Mouse (Mus musculus) midbrain, postnatal 0 days (tissue): ENCODE data around the gene Sez6l. TPM values are rescaled to one million over a fixed set of nuclear protein-coding genes. Genes with fewer than 3 reads are reported as not detected.

Experiments
- ATAC-seq: fragments of 200-750 bp; cut with Nextera tagmentation; 2 replicates; pipeline ENCODE4 v1.8.0; 2017; ENCODE audit warnings: moderate number of reproducible peaks, mild to moderate bottlenecking, moderate TSS enrichment, moderate library complexity; ENCODE audit not compliant: low FRiP score
- DNase-seq: peaks from one replicate; pipeline ENCODE4 v3.0.0-alpha.2; 2015; ENCODE audit warnings: low spot score
- H3K27ac ChIP-seq: fragments of 300-500 bp; sonication (generic); 2 replicates; pipeline ENCODE4 v1.5.1; 2014; ENCODE audit warnings: low read depth, mild to moderate bottlenecking, low read length, mixed read lengths
- H3K27me3 ChIP-seq: fragments of 300-500 bp; sonication (generic); 2 replicates; pipeline ENCODE4 v1.6.1; 2014; ENCODE audit warnings: low read length, control low read depth, mixed read lengths; ENCODE audit not compliant: insufficient read depth
- H3K36me3 ChIP-seq: fragments of 300-500 bp; sonication (generic); 2 replicates; pipeline ENCODE4 v1.6.1; 2014; ENCODE audit warnings: low read length, control low read depth, mixed read lengths; ENCODE audit not compliant: insufficient read depth
- H3K4me1 ChIP-seq: fragments of 300-500 bp; sonication (generic); 2 replicates; pipeline ENCODE4 v1.6.1; 2014; ENCODE audit warnings: mild to moderate bottlenecking, control low read depth, antibody characterized with exemption, low read length, mixed read lengths; ENCODE audit not compliant: insufficient read depth
- H3K4me2 ChIP-seq: fragments of 300-500 bp; sonication (generic); 2 replicates; pipeline ENCODE4 v1.6.1; 2014; ENCODE audit warnings: low read depth, mild to moderate bottlenecking, low read length, mixed read lengths; ENCODE audit not compliant: poor library complexity, severe bottlenecking
- H3K4me3 ChIP-seq: fragments of 300-500 bp; sonication (generic); 2 replicates; pipeline ENCODE4 v1.5.1; 2014; ENCODE audit warnings: low read depth, mild to moderate bottlenecking, low read length, moderate library complexity
- H3K9ac ChIP-seq: fragments of 300-500 bp; sonication (generic); replicated peaks from 2 replicates; pipeline ENCODE4 v1.6.1; 2014; ENCODE audit warnings: mild to moderate bottlenecking, low read length, moderate library complexity, mixed read lengths; ENCODE audit not compliant: poor library complexity, severe bottlenecking
- H3K9me3 ChIP-seq: fragments of 300-500 bp; sonication (generic); 2 replicates; pipeline ENCODE4 v1.6.1; 2016; ENCODE audit warnings: low read length, control low read depth
- CTCF ChIP-seq: IDR thresholded peaks from 2 replicates; pipeline ENCODE4 v1.5.1; 2016; ENCODE audit warnings: antibody characterized with exemption, mild to moderate bottlenecking
- WGBS: fragments of 180-500 bp; shearing (Covaris S2); extraction: QIAGEN DNeasy Blood & Tissue Kit; methylation state at CpG from one replicate; pipeline ENCODE4 v1.1.7; 2014; 5-methylcytosine and 5-hydroxymethylcytosine counted together
- polyA plus RNA-seq: library from polyadenylated mRNA; unstranded; fragments of >200 nt; fragmentation: Nextera tagmentation; extraction: Ambion mirVana; gene quantifications from 2 replicates; pipeline ENCODE4 v1.2.1, GENCODE M21; 2015
- total RNA-seq: library from RNA; depleted of rRNA; stranded (reverse); fragments of >200 nt; gene quantifications from 2 replicates; pipeline ENCODE4 v1.2.3, GENCODE M21; 2014

The Sez6l gene
- total and polyA plus RNA-seq, 2 experiments from 2014 or later, result 65.7 to 101 TPM

- Histone ChIP-seq H3K27ac (no peak overlapping the region), H3K9ac (no peak overlapping the region), H3K36me3 (peaks cover 30% of the 10 kb centered on the region), H3K27me3 (no peaks in the 10 kb centered on the region), H3K9me3 (no peaks in the 10 kb centered on the region), H3K4me3 (no peak overlapping the region), H3K4me2 (no peak overlapping the region), H3K4me1 (no peaks in the 10 kb centered on the region)
- TF ChIP-seq CTCF, result no peak
- ATAC-seq, result no peak
- 82% methylated on average over 9 of the region's 9 CpGs for WGBS
- DNase-seq, result no peak
Measured at GRCm38 (mm10) chr5:112453088-112453487, 123.9 kb downstream of the Sez6l start.

- Histone ChIP-seq H3K4me1 (no peaks in the 10 kb centered on the region), H3K36me3 (peaks cover 12% of the 10 kb centered on the region), H3K4me3 (no peak within 1 kb of the TSS), H3K9ac (no peak within 1 kb of the TSS), H3K27me3 (no peaks in the 10 kb centered on the region), H3K27ac (no peak within 1 kb of the TSS), H3K4me2 (no peak within 1 kb of the TSS), H3K9me3 (no peaks in the 10 kb centered on the region)
- 76% methylated on average over 18 of the region's 18 CpGs for WGBS
- TF ChIP-seq CTCF, result no peak
- no peak for DNase-seq
- ATAC-seq, result no peak
Measured at GRCm38 (mm10) chr5:112448747-112449440, 128.1 kb downstream of the Sez6l start, which contains the start of gene Gm6588. Gm6588 (plus strand) TSS chr5:112449426.

DNA sequence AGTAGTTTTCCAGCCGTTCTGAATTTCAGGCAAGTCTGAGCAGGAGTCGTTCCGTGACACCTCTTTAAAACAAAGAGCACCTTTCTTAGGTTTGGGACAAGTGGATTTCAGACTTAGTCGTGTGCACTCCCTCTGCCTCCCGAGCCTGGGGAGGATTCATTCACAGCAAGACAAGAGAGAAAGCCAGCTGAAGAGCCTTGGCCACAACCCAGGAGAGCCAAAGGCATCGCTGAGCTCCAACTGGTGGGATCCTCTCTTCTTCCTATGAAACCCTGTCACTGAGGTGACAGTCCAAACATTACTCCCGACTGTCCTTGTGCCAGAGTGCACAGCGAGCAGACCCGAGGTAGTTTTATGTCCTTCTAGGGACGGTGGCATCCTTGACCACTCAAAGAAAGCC lies 138.4 kb downstream of the Sez6l start:
- DNase-seq, result no peak
- no peaks in the 10 kb centered on the region for H3K9me3 ChIP-seq
- 58% methylated on average over 10 of the region's 10 CpGs for WGBS

GRCm38 (mm10) chr5:112433004-112433403 lies 144.0 kb downstream of the Sez6l start:
- Histone ChIP-seq H3K27ac (peak overlapping the region; percentile 53; the same call in 1 of the 2 replicates), H3K27me3 (peaks cover 5% of the 10 kb centered on the region; the same call in 1 of the 2 replicates)

More for the DNA sequence above, 138.4 kb downstream of the Sez6l start:
- Histone ChIP-seq H3K27me3 (no peaks in the 10 kb centered on the region), H3K4me2 (no peak overlapping the region), H3K36me3 (peaks cover 15% of the 10 kb centered on the region; the same call in 1 of the 2 replicates), H3K4me1 (no peaks in the 10 kb centered on the region), H3K4me3 (no peak overlapping the region), H3K27ac (no peak overlapping the region), H3K9ac (no peak overlapping the region)
- no peak for TF ChIP-seq CTCF
- ATAC-seq, result no peak

DNA sequence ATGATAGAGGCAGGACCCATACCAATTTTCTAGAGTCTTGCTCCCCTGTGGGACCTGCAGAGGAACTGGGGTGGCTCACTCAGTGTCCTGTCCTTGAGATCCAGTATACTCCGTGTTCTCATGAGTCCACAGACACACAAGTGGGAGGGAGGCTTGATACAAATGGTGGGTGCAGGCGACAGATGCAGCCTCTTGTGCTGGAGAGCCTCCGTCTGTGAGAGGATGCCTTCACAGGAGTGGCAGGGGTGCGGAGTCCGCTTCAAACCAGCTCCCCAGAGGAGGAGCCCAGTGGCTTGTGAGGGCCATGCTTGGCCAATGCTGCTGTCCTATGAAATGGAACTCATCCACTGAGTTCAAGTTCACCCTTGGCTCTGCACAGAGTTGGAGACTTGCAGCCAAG lies 145.0 kb downstream of the Sez6l start:
- no peaks in the 10 kb centered on the region for H3K9me3 ChIP-seq
- no peak for TF ChIP-seq CTCF
- H3K27me3 ChIP-seq, result peaks cover 5% of the 10 kb centered on the region; the same call in 1 of the 2 replicates
- ATAC-seq, result no peak
- H3K4me1 ChIP-seq, result no peaks in the 10 kb centered on the region
- H3K4me2 ChIP-seq, result no peak overlapping the region
- WGBS, result 63% methylated on average over 5 of the region's 5 CpGs
- no peak for DNase-seq
- no peak overlapping the region for H3K27ac ChIP-seq
- no peak overlapping the region for H3K4me3 ChIP-seq
- H3K9ac ChIP-seq, result no peak overlapping the region
- peaks cover 8% of the 10 kb centered on the region for H3K36me3 ChIP-seq

More at GRCm38 (mm10) chr5:112433004-112433403, 144.0 kb downstream of the Sez6l start:
- H3K4me3 ChIP-seq, result no peak overlapping the region
- DNase-seq (peak; percentile 78), ATAC-seq (0 out of 2 replicates have a peak, but pooled peaks have one; percentile 9)
- H3K4me1 ChIP-seq, result no peaks in the 10 kb centered on the region
- no peak overlapping the region for H3K9ac ChIP-seq
- 0% methylated on average over 8 of the region's 8 CpGs for WGBS
- no peaks in the 10 kb centered on the region for H3K9me3 ChIP-seq
- TF ChIP-seq CTCF, result peak; percentile 94
- H3K4me2 ChIP-seq, result no peak overlapping the region
- peaks cover 8% of the 10 kb centered on the region for H3K36me3 ChIP-seq

- WGBS, result 23% methylated on average over 14 of the region's 14 CpGs
- no peak overlapping the region for H3K4me2 ChIP-seq
- peaks cover 5% of the 10 kb centered on the region; the same call in 1 of the 2 replicates for H3K27me3 ChIP-seq
- ATAC-seq, result no peak
- H3K36me3 ChIP-seq, result peaks cover 14% of the 10 kb centered on the region
- no peak for TF ChIP-seq CTCF
- H3K4me3 ChIP-seq, result no peak overlapping the region
- H3K9me3 ChIP-seq, result no peaks in the 10 kb centered on the region
- DNase-seq, result no peak
- no peak overlapping the region for H3K27ac ChIP-seq
- no peaks in the 10 kb centered on the region for H3K4me1 ChIP-seq
- H3K9ac ChIP-seq, result no peak overlapping the region
Measured at GRCm38 (mm10) chr5:112431120-112431775, 145.7 kb downstream of the Sez6l start.
